Mouse (Mus musculus) embryonic facial prominence, embryonic 15.5 days (tissue): ENCODE data around the gene Fermt3. TPM values are rescaled to one million over a fixed set of nuclear protein-coding genes. Genes with fewer than 3 reads are reported as not detected.

ENCODE experiments used
- ATAC-seq: fragments of 200-750 bp; cut with Nextera tagmentation; 2 replicates; pipeline ENCODE4 v1.8.0; 2017; ENCODE audit warnings: low read depth, moderate TSS enrichment; ENCODE audit not compliant: insufficient number of reproducible peaks, low FRiP score, low TSS enrichment
- H3K27ac ChIP-seq: fragments of 300-500 bp; sonication (generic); replicated peaks from 2 replicates; pipeline ENCODE4 v1.5.1; 2015; ENCODE audit warnings: mild to moderate bottlenecking, inconsistent platforms
- H3K27me3 ChIP-seq: fragments of 300-500 bp; sonication (generic); 2 replicates; pipeline ENCODE4 v1.6.1; 2015; ENCODE audit warnings: inconsistent platforms
- H3K36me3 ChIP-seq: fragments of 300-500 bp; sonication (generic); 2 replicates; pipeline ENCODE4 v1.6.1; 2015; ENCODE audit warnings: mild to moderate bottlenecking, inconsistent platforms
- H3K4me1 ChIP-seq: fragments of 300-500 bp; sonication (generic); 2 replicates; pipeline ENCODE4 v1.6.1; 2015; ENCODE audit warnings: inconsistent platforms
- H3K4me2 ChIP-seq: fragments of 300-500 bp; sonication (generic); replicated peaks from 2 replicates; pipeline ENCODE4 v1.6.1; 2015; ENCODE audit warnings: mild to moderate bottlenecking, inconsistent platforms
- H3K4me3 ChIP-seq: fragments of 300-500 bp; sonication (generic); replicated peaks from 2 replicates; pipeline ENCODE4 v1.5.1; 2015; ENCODE audit warnings: mild to moderate bottlenecking, inconsistent platforms
- H3K9ac ChIP-seq: fragments of 300-500 bp; sonication (generic); 2 replicates; pipeline ENCODE4 v1.6.1; 2015; ENCODE audit warnings: inconsistent platforms
- H3K9me3 ChIP-seq: fragments of 300-500 bp; sonication (generic); replicated peaks from 2 replicates; pipeline ENCODE4 v1.6.1; 2016; ENCODE audit warnings: inconsistent platforms
- WGBS: fragments of 180-500 bp; shearing (Covaris S2); methylation state at CpG from one replicate; pipeline ENCODE4 v1.1.7; 2015; 5-methylcytosine and 5-hydroxymethylcytosine counted together
- polyA plus RNA-seq: library from polyadenylated mRNA; unstranded; fragments of >200 nt; fragmentation: Nextera tagmentation; extraction: Ambion mirVana; gene quantifications from 2 replicates; pipeline ENCODE4 v1.2.1, GENCODE M21; 2015

Fermt3 gene
- polyA plus RNA-seq, 1 experiment from 2014 or later, result 14.2 TPM

GRCm38 (mm10) chr19:6978639-6978974, 40.7 kb downstream of the Fermt3 start:
- Histone ChIP-seq H3K4me2 (peak overlapping the region; percentile 87), H3K36me3 (peaks cover 21% of the 10 kb centered on the region), H3K27me3 (no peaks in the 10 kb centered on the region), H3K27ac (peak overlapping the region; percentile 81), H3K4me3 (peak overlapping the region; percentile 71), H3K9ac (no peak overlapping the region), H3K4me1 (peaks cover 57% of the 10 kb centered on the region), H3K9me3 (no peaks in the 10 kb centered on the region)
- 34% methylated on average over 3 of the region's 3 CpGs for WGBS
- ATAC-seq, result no peak

- WGBS, result 67% methylated on average over 13 of the region's 13 CpGs
- Histone ChIP-seq H3K4me3 (peak overlapping the region; percentile 71; the same call in 1 of the 2 replicates), H3K36me3 (peaks cover 18% of the 10 kb centered on the region), H3K27me3 (no peaks in the 10 kb centered on the region), H3K4me1 (peaks cover 57% of the 10 kb centered on the region), H3K27ac (peak overlapping the region; percentile 41), H3K9ac (no peak overlapping the region), H3K4me2 (peak overlapping the region; percentile 87; the same call in 1 of the 2 replicates), H3K9me3 (no peaks in the 10 kb centered on the region)
- no peak for ATAC-seq
These were observed 41.3 kb downstream of the Fermt3 start for GRCm38 (mm10) chr19:6977759-6978638.

GRCm38 (mm10) chr19:6975537-6976521, 43.4 kb downstream of the Fermt3 start, which contains the start of gene Plcb3:
Gene Plcb3, minus strand, starts transcription at chr19:6976470.
- ATAC-seq, result no peak
- Histone ChIP-seq H3K9ac (peak within 1 kb of the TSS; percentile 66), H3K36me3 (peaks cover 8% of the 10 kb centered on the region), H3K4me2 (peak within 1 kb of the TSS; percentile 76), H3K27me3 (no peaks in the 10 kb centered on the region), H3K27ac (peak within 1 kb of the TSS; percentile 91), H3K9me3 (no peaks in the 10 kb centered on the region), H3K4me3 (peak within 1 kb of the TSS; percentile 65), H3K4me1 (peaks cover 69% of the 10 kb centered on the region)
- WGBS, result under 1% methylated on average over 16 of the region's 16 CpGs

GRCm38 (mm10) chr19:6974211-6975205, 44.8 kb downstream of the Fermt3 start, which contains the start of gene Ppp1r14b:
Gene Ppp1r14b, plus strand, starts transcription at chr19:6974968.
- Histone ChIP-seq H3K9me3 (no peaks in the 10 kb centered on the region), H3K9ac (peak within 1 kb of the TSS; percentile 66), H3K4me2 (peak within 1 kb of the TSS; percentile 76), H3K36me3 (peaks cover 8% of the 10 kb centered on the region), H3K27ac (peak within 1 kb of the TSS; percentile 91), H3K27me3 (no peaks in the 10 kb centered on the region), H3K4me1 (peaks cover 79% of the 10 kb centered on the region), H3K4me3 (peak within 1 kb of the TSS; percentile 65)
- peak; percentile 73 for ATAC-seq
- WGBS, result under 1% methylated on average over 77 of the region's 84 CpGs

GRCm38 (mm10) chr19:6973581-6974190, 45.6 kb downstream of the Fermt3 start:
- Histone ChIP-seq H3K4me1 (peaks cover 77% of the 10 kb centered on the region), H3K4me2 (peak overlapping the region; percentile 76)
- no peak for ATAC-seq

GRCm38 (mm10) chr19:6972247-6972917, 46.9 kb downstream of the Fermt3 start:
- Histone ChIP-seq H3K9ac (no peak overlapping the region), H3K27me3 (no peaks in the 10 kb centered on the region), H3K4me2 (no peak overlapping the region), H3K4me3 (no peak overlapping the region), H3K36me3 (peaks cover 3% of the 10 kb centered on the region; the same call in 1 of the 2 replicates), H3K4me1 (peaks cover 77% of the 10 kb centered on the region), H3K27ac (no peak overlapping the region), H3K9me3 (no peaks in the 10 kb centered on the region)
- ATAC-seq, result no peak
- WGBS, result 74% methylated on average over 13 of the region's 13 CpGs

More at GRCm38 (mm10) chr19:6973581-6974190, 45.6 kb downstream of the Fermt3 start:
- Histone ChIP-seq H3K4me3 (peak overlapping the region; percentile 65), H3K9me3 (no peaks in the 10 kb centered on the region), H3K27ac (peak overlapping the region; percentile 91), H3K27me3 (no peaks in the 10 kb centered on the region), H3K36me3 (peaks cover 8% of the 10 kb centered on the region), H3K9ac (no peak overlapping the region)
- WGBS, result 35% methylated on average over 12 of the region's 12 CpGs

GRCm38 (mm10) chr19:6971644-6972043, 47.6 kb downstream of the Fermt3 start:
- H3K9ac ChIP-seq, result no peak overlapping the region
- H3K4me2 ChIP-seq, result no peak overlapping the region
- peaks cover under 1% of the 10 kb centered on the region; the same call in 1 of the 2 replicates for H3K36me3 ChIP-seq
- no peak for ATAC-seq
- H3K27me3 ChIP-seq, result no peaks in the 10 kb centered on the region
- H3K27ac ChIP-seq, result no peak overlapping the region; the same call in 1 of the 2 replicates
- no peaks in the 10 kb centered on the region for H3K9me3 ChIP-seq
- H3K4me1 ChIP-seq, result peaks cover 70% of the 10 kb centered on the region
- H3K4me3 ChIP-seq, result no peak overlapping the region
- 21% methylated on average over 6 of the region's 6 CpGs for WGBS

GRCm38 (mm10) chr19:6970460-6971085, 48.7 kb downstream of the Fermt3 start:
- Histone ChIP-seq H3K27ac (no peak overlapping the region; the same call in 1 of the 2 replicates), H3K36me3 (peaks cover 11% of the 10 kb centered on the region), H3K9me3 (no peaks in the 10 kb centered on the region), H3K4me2 (peak overlapping the region; percentile 80), H3K4me1 (peaks cover 60% of the 10 kb centered on the region), H3K4me3 (peak overlapping the region; percentile 61), H3K9ac (no peak overlapping the region), H3K27me3 (no peaks in the 10 kb centered on the region)
- WGBS, result 19% methylated on average over 11 of the region's 11 CpGs
- ATAC-seq, result no peak

- Histone ChIP-seq H3K4me3 (peak overlapping the region; percentile 61), H3K27ac (peak overlapping the region; percentile 52; the same call in 1 of the 2 replicates), H3K27me3 (no peaks in the 10 kb centered on the region), H3K9me3 (no peaks in the 10 kb centered on the region), H3K4me2 (peak overlapping the region; percentile 80), H3K9ac (peak overlapping the region; percentile 57), H3K4me1 (peaks cover 58% of the 10 kb centered on the region), H3K36me3 (peaks cover 18% of the 10 kb centered on the region)
- 1% methylated on average over 50 of the region's 55 CpGs for whole genome bisulfite sequencing
- peak; percentile 70 for ATAC-seq
These were observed 49.4 kb downstream of the Fermt3 start for GRCm38 (mm10) chr19:6969665-6970381.
